Mouse (Mus musculus) liver, embryonic 14.5 days (tissue): Measurements from ENCODE around the gene Fads3.

Experiments used
- CTCF ChIP-seq: IDR thresholded peaks from 2 replicates; pipeline ENCODE4 v1.5.1; 2016; ENCODE audit warnings: antibody characterized with exemption, low read depth, control low read depth
- EP300 ChIP-seq: IDR thresholded peaks from 2 replicates; pipeline ENCODE4 v1.6.1; 2016; ENCODE audit warnings: antibody characterized with exemption, low read depth

DNA sequence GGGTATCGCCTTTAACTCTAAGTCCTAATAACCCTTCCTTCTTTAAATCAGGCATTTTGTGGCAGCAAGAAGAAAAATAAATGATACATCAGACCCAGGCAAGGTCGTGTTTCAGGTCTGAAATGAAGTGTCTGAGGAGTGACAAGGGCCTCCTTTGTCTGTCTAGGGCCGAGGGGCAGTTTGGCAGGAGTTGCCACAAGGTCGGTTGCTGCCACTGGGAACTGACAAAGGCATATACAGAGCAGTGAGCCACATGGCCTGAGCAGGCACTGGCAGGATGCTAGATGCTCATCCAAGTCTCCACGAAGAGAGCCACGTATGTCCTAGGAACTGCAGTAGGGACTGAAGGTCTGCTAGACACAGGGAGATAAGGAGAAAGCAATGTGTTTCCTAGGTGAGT, 37.0 kb downstream of the Fads3 start:
- TF ChIP-seq CTCF, result no peak
- TF ChIP-seq EP300, result no peak
